Mouse (Mus musculus): ENCODE data around the gene Lgi4.

DNA sequence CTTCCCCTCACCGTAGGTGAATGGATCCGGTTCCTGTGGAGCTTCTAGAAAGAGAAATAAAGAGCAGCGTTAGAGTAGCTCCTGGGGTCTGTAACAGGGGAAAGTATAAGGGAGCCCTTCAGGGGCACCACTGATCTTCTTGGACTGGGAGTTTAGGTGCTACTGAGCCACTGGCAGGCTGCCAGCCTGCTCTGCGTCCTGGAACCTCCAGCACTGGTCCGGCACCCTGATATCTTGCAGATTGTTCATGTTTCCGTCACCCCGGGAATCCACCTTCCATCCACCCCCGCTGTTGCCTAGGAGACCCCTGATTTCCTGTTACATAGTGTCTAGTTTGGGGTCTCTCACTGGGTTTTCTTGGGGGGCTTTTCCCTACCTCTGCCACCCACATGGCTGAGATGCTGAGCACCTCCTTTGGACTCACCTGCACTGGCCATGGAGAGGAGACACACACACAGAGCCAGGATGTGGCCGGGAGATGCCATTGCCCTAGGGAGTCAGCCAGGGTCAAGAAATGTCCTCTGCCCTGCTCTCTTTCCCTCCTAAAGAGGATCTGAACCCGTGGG is 5.2 kb upstream of the Lgi4 start:
- TF ChIP-seq CTCF (IDR thresholded peaks at IDR 0.05; ENCODE audit: extremely low read depth, insufficient read depth, low read length) (no peak), POLR2A (IDR thresholded peaks at IDR 0.05; ENCODE audit: extremely low read depth, insufficient read depth, low read length) (no peak)
